Mouse (Mus musculus): ENCODE measurements around the gene Zmynd8. TPM values are rescaled to one million over a fixed set of nuclear protein-coding genes. Genes with fewer than 3 reads are reported as not detected.

Zmynd8 gene
- polyA plus RNA-seq, 1 experiment from 2014 or later: 43.5 TPM

- peaks cover 12% of the 10 kb centered on the region for H3K4me1 ChIP-seq (ENCODE audit: control insufficient read depth, insufficient read depth, low read length)
- ATAC-seq (ENCODE audit: insufficient number of reproducible peaks, low FRiP score, low TSS enrichment, low read depth) (no peak), DNase-seq (ENCODE audit: low spot score) (no peak)
- H3K4me3 ChIP-seq (ENCODE audit: low read depth, low read length): no peak overlapping the region
- no peaks in the 10 kb centered on the region for H3K27me3 ChIP-seq (ENCODE audit: control insufficient read depth, insufficient read depth, low read length)
- H3K9me3 ChIP-seq (ENCODE audit: control insufficient read depth, low read length): no peaks in the 10 kb centered on the region
- H3K9ac ChIP-seq (ENCODE audit: low read length): no peak overlapping the region
- H3K27ac ChIP-seq (replicated peaks; ENCODE audit: low read depth, low read length): no peak overlapping the region
- 93% methylated on average over 3 of the region's 3 CpGs for WGBS
- H3K4me2 ChIP-seq (ENCODE audit: low read depth, severe bottlenecking): no peak overlapping the region
- H3K36me3 ChIP-seq (ENCODE audit: control insufficient read depth, insufficient read depth, low read length): no peaks in the 10 kb centered on the region
These were observed 5.6 kb downstream of the Zmynd8 start for GRCm38 (mm10) chr2:165893232-165893631.

- no peaks in the 10 kb centered on the region for H3K36me3 ChIP-seq (ENCODE audit: control insufficient read depth, insufficient read depth, low read length)
- H3K4me2 ChIP-seq (ENCODE audit: low read depth, severe bottlenecking): no peak overlapping the region
- no peaks in the 10 kb centered on the region for H3K9me3 ChIP-seq (ENCODE audit: control insufficient read depth, low read length)
- H3K4me1 ChIP-seq (ENCODE audit: control insufficient read depth, insufficient read depth, low read length): peaks cover 18% of the 10 kb centered on the region
- WGBS: 84% methylated on average over 5 of the region's 5 CpGs
- ATAC-seq (ENCODE audit: insufficient number of reproducible peaks, low FRiP score, low TSS enrichment, low read depth) (no peak), DNase-seq (ENCODE audit: low spot score) (no peak)
- H3K27ac ChIP-seq (replicated peaks; ENCODE audit: low read depth, low read length): no peak overlapping the region
- no peaks in the 10 kb centered on the region for H3K27me3 ChIP-seq (ENCODE audit: control insufficient read depth, insufficient read depth, low read length)
- no peak overlapping the region for H3K4me3 ChIP-seq (ENCODE audit: low read depth, low read length)
- no peak overlapping the region for H3K9ac ChIP-seq (ENCODE audit: low read length)
These were observed 6.2 kb downstream of the Zmynd8 start for GRCm38 (mm10) chr2:165892626-165893025.

GRCm38 (mm10) chr2:165890401-165890800 is 8.4 kb downstream of the Zmynd8 start:
- 75% methylated on average over 10 of the region's 10 CpGs for WGBS
- H3K27ac ChIP-seq (replicated peaks; ENCODE audit: low read depth, low read length): no peak overlapping the region
- peaks cover 37% of the 10 kb centered on the region for H3K4me1 ChIP-seq (ENCODE audit: control insufficient read depth, insufficient read depth, low read length)
- ATAC-seq (ENCODE audit: insufficient number of reproducible peaks, low FRiP score, low TSS enrichment, low read depth): no peak
- H3K36me3 ChIP-seq (ENCODE audit: control insufficient read depth, insufficient read depth, low read length): no peaks in the 10 kb centered on the region
- no peak overlapping the region for H3K4me3 ChIP-seq (ENCODE audit: low read depth, low read length)
- H3K27me3 ChIP-seq (ENCODE audit: control insufficient read depth, insufficient read depth, low read length): no peaks in the 10 kb centered on the region
- no peaks in the 10 kb centered on the region for H3K9me3 ChIP-seq (ENCODE audit: control insufficient read depth, low read length)
- no peak overlapping the region for H3K9ac ChIP-seq (ENCODE audit: low read length)
- no peak for DNase-seq (ENCODE audit: low spot score)
- H3K4me2 ChIP-seq (ENCODE audit: low read depth, severe bottlenecking): no peak overlapping the region

- Histone ChIP-seq H3K9ac (ENCODE audit: low read length) (no peak overlapping the region), H3K27ac (replicated peaks; ENCODE audit: low read depth, low read length) (no peak overlapping the region), H3K27me3 (ENCODE audit: control insufficient read depth, insufficient read depth, low read length) (no peaks in the 10 kb centered on the region), H3K36me3 (ENCODE audit: control insufficient read depth, insufficient read depth, low read length) (no peaks in the 10 kb centered on the region), H3K4me2 (ENCODE audit: low read depth, severe bottlenecking) (no peak overlapping the region), H3K9me3 (ENCODE audit: control insufficient read depth, low read length) (no peaks in the 10 kb centered on the region), H3K4me3 (ENCODE audit: low read depth, low read length) (no peak overlapping the region), H3K4me1 (ENCODE audit: control insufficient read depth, insufficient read depth, low read length) (peaks cover 42% of the 10 kb centered on the region)
- DNase-seq (ENCODE audit: low spot score) (no peak), ATAC-seq (ENCODE audit: insufficient number of reproducible peaks, low FRiP score, low TSS enrichment, low read depth) (no peak)
- WGBS: 80% methylated on average over 10 of the region's 10 CpGs
These were observed 8.9 kb downstream of the Zmynd8 start for GRCm38 (mm10) chr2:165889874-165890273.

GRCm38 (mm10) chr2:165889266-165889665 is 9.6 kb downstream of the Zmynd8 start:
- ATAC-seq (ENCODE audit: insufficient number of reproducible peaks, low FRiP score, low TSS enrichment, low read depth): no peak
- Histone ChIP-seq H3K9ac (ENCODE audit: low read length) (no peak overlapping the region), H3K9me3 (ENCODE audit: control insufficient read depth, low read length) (no peaks in the 10 kb centered on the region), H3K4me1 (ENCODE audit: control insufficient read depth, insufficient read depth, low read length) (peaks cover 47% of the 10 kb centered on the region), H3K36me3 (ENCODE audit: control insufficient read depth, insufficient read depth, low read length) (no peaks in the 10 kb centered on the region), H3K27ac (replicated peaks; ENCODE audit: low read depth, low read length) (0 out of 2 replicates have a peak overlapping the region, but pooled peaks have one; percentile 51), H3K4me3 (ENCODE audit: low read depth, low read length) (no peak overlapping the region), H3K4me2 (ENCODE audit: low read depth, severe bottlenecking) (no peak overlapping the region), H3K27me3 (ENCODE audit: control insufficient read depth, insufficient read depth, low read length) (no peaks in the 10 kb centered on the region)
- DNase-seq (ENCODE audit: low spot score): no peak
- 66% methylated on average over 7 of the region's 7 CpGs for WGBS

GRCm38 (mm10) chr2:165888813-165889221 is 10.0 kb downstream of the Zmynd8 start:
- 14% methylated on average over 3 of the region's 3 CpGs for WGBS
- Histone ChIP-seq H3K27me3 (ENCODE audit: control insufficient read depth, insufficient read depth, low read length) (no peaks in the 10 kb centered on the region), H3K4me2 (ENCODE audit: low read depth, severe bottlenecking) (peak overlapping the region; percentile 3; the same call in 1 of the 2 replicates), H3K4me1 (ENCODE audit: control insufficient read depth, insufficient read depth, low read length) (peaks cover 52% of the 10 kb centered on the region), H3K27ac (replicated peaks; ENCODE audit: low read depth, low read length) (peak overlapping the region; percentile 98), H3K9me3 (ENCODE audit: control insufficient read depth, low read length) (no peaks in the 10 kb centered on the region), H3K9ac (ENCODE audit: low read length) (peak overlapping the region; percentile 56), H3K36me3 (ENCODE audit: control insufficient read depth, insufficient read depth, low read length) (no peaks in the 10 kb centered on the region), H3K4me3 (ENCODE audit: low read depth, low read length) (no peak overlapping the region)
- DNase-seq (ENCODE audit: low spot score) (no peak), ATAC-seq (ENCODE audit: insufficient number of reproducible peaks, low FRiP score, low TSS enrichment, low read depth) (no peak)

GRCm38 (mm10) chr2:165888396-165888795 is 10.4 kb downstream of the Zmynd8 start:
- no peaks in the 10 kb centered on the region for H3K9me3 ChIP-seq (ENCODE audit: control insufficient read depth, low read length)
- DNase-seq (ENCODE audit: low spot score): peak; percentile 80
- 18% methylated on average over 13 of the region's 13 CpGs for WGBS
- H3K4me3 ChIP-seq (ENCODE audit: low read depth, low read length): no peak overlapping the region
- peak overlapping the region; percentile 3; the same call in 1 of the 2 replicates for H3K4me2 ChIP-seq (ENCODE audit: low read depth, severe bottlenecking)
- no peaks in the 10 kb centered on the region for H3K27me3 ChIP-seq (ENCODE audit: control insufficient read depth, insufficient read depth, low read length)
- no peaks in the 10 kb centered on the region for H3K36me3 ChIP-seq (ENCODE audit: control insufficient read depth, insufficient read depth, low read length)
- H3K9ac ChIP-seq (ENCODE audit: low read length): peak overlapping the region; percentile 56
- H3K27ac ChIP-seq (replicated peaks; ENCODE audit: low read depth, low read length): peak overlapping the region; percentile 98
- no peak for ATAC-seq (ENCODE audit: insufficient number of reproducible peaks, low FRiP score, low TSS enrichment, low read depth)
- H3K4me1 ChIP-seq (ENCODE audit: control insufficient read depth, insufficient read depth, low read length): peaks cover 56% of the 10 kb centered on the region

GRCm38 (mm10) chr2:165886857-165887628 is 11.8 kb downstream of the Zmynd8 start:
- Histone ChIP-seq H3K36me3 (ENCODE audit: control insufficient read depth, insufficient read depth, low read length) (no peaks in the 10 kb centered on the region), H3K4me2 (ENCODE audit: low read depth, severe bottlenecking) (peak overlapping the region; percentile 14; the same call in 1 of the 2 replicates), H3K9me3 (ENCODE audit: control insufficient read depth, low read length) (no peaks in the 10 kb centered on the region), H3K27me3 (ENCODE audit: control insufficient read depth, insufficient read depth, low read length) (no peaks in the 10 kb centered on the region), H3K4me3 (ENCODE audit: low read depth, low read length) (no peak overlapping the region), H3K4me1 (ENCODE audit: control insufficient read depth, insufficient read depth, low read length) (peaks cover 69% of the 10 kb centered on the region), H3K27ac (replicated peaks; ENCODE audit: low read depth, low read length) (peak overlapping the region; percentile 98), H3K9ac (ENCODE audit: low read length) (peak overlapping the region; percentile 44; the same call in 1 of the 2 replicates)
- no peak for ATAC-seq (ENCODE audit: insufficient number of reproducible peaks, low FRiP score, low TSS enrichment, low read depth)
- DNase-seq (ENCODE audit: low spot score): peak; percentile 67
- WGBS: 7% methylated on average over 25 of the region's 25 CpGs
